Mouse (Mus musculus) R1 (cell line): ENCODE results near the gene Tcte1.
A peak's percentile ranks its signal among the peaks of the same experiment; 100 is the strongest.

Source experiments
- DNase-seq: peaks from one replicate; pipeline ENCODE4 v3.0.0-alpha.2; 2018; ENCODE audit warnings: low read depth, low spot score

The Tcte1 gene

GRCm38 (mm10) chr17:45546941-45547340 lies 23.7 kb downstream of the Tcte1 start:
- DNase-seq, result no peak

GRCm38 (mm10) chr17:45547461-45548190 lies 24.4 kb downstream of the Tcte1 start:
- DNase-seq, result no peak

- peak; percentile 90 for DNase-seq
Observed at GRCm38 (mm10) chr17:45548541-45549512, 25.6 kb downstream of the Tcte1 start.

- DNase-seq, result peak; percentile 49
Observed at GRCm38 (mm10) chr17:45549617-45550181, 26.5 kb downstream of the Tcte1 start, which contains the start of gene Tmem151b. TSS of gene Tmem151b (minus strand) at chr17:45549677.

GRCm38 (mm10) chr17:45550253-45550652 lies 27.0 kb downstream of the Tcte1 start:
- DNase-seq, result no peak

- DNase-seq, result no peak
Observed at GRCm38 (mm10) chr17:45551249-45551796, 28.1 kb downstream of the Tcte1 start.

GRCm38 (mm10) chr17:45551816-45552451 lies 28.7 kb downstream of the Tcte1 start:
- peak; percentile 87 for DNase-seq

- no peak for DNase-seq
Observed at GRCm38 (mm10) chr17:45553065-45553464, 29.8 kb downstream of the Tcte1 start.

- no peak for DNase-seq
Observed at GRCm38 (mm10) chr17:45554420-45554819, 31.2 kb downstream of the Tcte1 start.

GRCm38 (mm10) chr17:45555452-45556106 lies 32.3 kb downstream of the Tcte1 start, which contains the start of gene Nfkbie:
TSS of gene Nfkbie (plus strand) at chr17:45555703.
- DNase-seq, result peak; percentile 92

- no peak for DNase-seq
Observed at GRCm38 (mm10) chr17:45556107-45556489, 32.9 kb downstream of the Tcte1 start.

GRCm38 (mm10) chr17:45556514-45557245 lies 33.4 kb downstream of the Tcte1 start:
- no peak for DNase-seq

- no peak for DNase-seq
Observed at GRCm38 (mm10) chr17:45557246-45557824, 34.1 kb downstream of the Tcte1 start.

- DNase-seq, result no peak
Observed at GRCm38 (mm10) chr17:45557998-45558862, 35.0 kb downstream of the Tcte1 start.

GRCm38 (mm10) chr17:45559732-45560525 lies 36.7 kb downstream of the Tcte1 start:
- DNase-seq, result no peak

GRCm38 (mm10) chr17:45563216-45563615 lies 40.0 kb downstream of the Tcte1 start:
- DNase-seq, result no peak

- DNase-seq, result peak; percentile 92
Observed at GRCm38 (mm10) chr17:45563655-45564530, 40.7 kb downstream of the Tcte1 start, which contains the start of gene Slc35b2. TSS of gene Slc35b2 (plus strand) at chr17:45563874.
